Mouse (Mus musculus): ENCODE data around the gene Rpl39l.
"Not testable (repeated sequence)": the region's sequence is repeated elsewhere in the genome, so short reads cannot be mapped to it uniquely, and the experiment has no call there.

The Rpl39l gene

GRCm38 (mm10) chr16:10170005-10170404 lies at the start of gene Rpl39l:
Rpl39l (plus strand) TSS chr16:10170226.
- no peak for DNase-seq

- no peak for DNase-seq
Observed at GRCm38 (mm10) chr16:10127586-10127985, 42.4 kb upstream of the Rpl39l start.

GRCm38 (mm10) chr16:10129052-10129911 lies 40.7 kb upstream of the Rpl39l start:
- DNase-seq, result no peak

GRCm38 (mm10) chr16:10143166-10143565 lies 26.9 kb upstream of the Rpl39l start:
- no peak for DNase-seq

- no peak for DNase-seq
Observed at GRCm38 (mm10) chr16:10147401-10147800, 22.6 kb upstream of the Rpl39l start.

GRCm38 (mm10) chr16:10169123-10169905 lies 712 bp upstream of the Rpl39l start:
- no peak for DNase-seq

GRCm38 (mm10) chr16:10171276-10171675 lies 1.2 kb downstream of the Rpl39l start:
- no peak for DNase-seq

- no peak for DNase-seq
Observed at GRCm38 (mm10) chr16:10172179-10172820, 2.3 kb downstream of the Rpl39l start.

- not testable (repeated sequence) for DNase-seq
Observed at GRCm38 (mm10) chr16:10187461-10187860, 17.4 kb downstream of the Rpl39l start.

GRCm38 (mm10) chr16:10192679-10193506 lies 22.9 kb downstream of the Rpl39l start, which contains the start of gene Atf7ip2:
Atf7ip2 (plus strand) TSS chr16:10192712.
- peak; percentile 56 for DNase-seq

- no peak for DNase-seq
Observed at GRCm38 (mm10) chr16:10208777-10209176, 38.8 kb downstream of the Rpl39l start.

- not testable (repeated sequence) for DNase-seq
Observed at GRCm38 (mm10) chr16:10216366-10216765, 46.3 kb downstream of the Rpl39l start.

GRCm38 (mm10) chr16:10217020-10217419 lies 47.0 kb downstream of the Rpl39l start:
- not testable (repeated sequence) for DNase-seq

Data from cerebellum, adult 8-10 months (tissue).